Mouse (Mus musculus) urinary bladder, postnatal 36 days (tissue): ENCODE results near the gene Sbk2.

ENCODE experiments used
- DNase-seq, 2 experiments: peaks; one replicate each; pipeline ENCODE4 v3.0.0; 2022; ENCODE audit warnings: low spot score in 2 of 2, mixed read lengths in 1 of 2

The Sbk2 gene

GRCm38 (mm10) chr7:4953815-4954445 lies 10.3 kb downstream of the Sbk2 start:
- no peak for DNase-seq

GRCm38 (mm10) chr7:4950561-4951342 lies 13.5 kb downstream of the Sbk2 start:
- DNase-seq = no peak

- no peak for DNase-seq
These were observed 15.8 kb downstream of the Sbk2 start for GRCm38 (mm10) chr7:4948386-4948785.

- DNase-seq = peak; percentile 40 to 70
These were observed 16.4 kb downstream of the Sbk2 start for GRCm38 (mm10) chr7:4947855-4948254.

DNA sequence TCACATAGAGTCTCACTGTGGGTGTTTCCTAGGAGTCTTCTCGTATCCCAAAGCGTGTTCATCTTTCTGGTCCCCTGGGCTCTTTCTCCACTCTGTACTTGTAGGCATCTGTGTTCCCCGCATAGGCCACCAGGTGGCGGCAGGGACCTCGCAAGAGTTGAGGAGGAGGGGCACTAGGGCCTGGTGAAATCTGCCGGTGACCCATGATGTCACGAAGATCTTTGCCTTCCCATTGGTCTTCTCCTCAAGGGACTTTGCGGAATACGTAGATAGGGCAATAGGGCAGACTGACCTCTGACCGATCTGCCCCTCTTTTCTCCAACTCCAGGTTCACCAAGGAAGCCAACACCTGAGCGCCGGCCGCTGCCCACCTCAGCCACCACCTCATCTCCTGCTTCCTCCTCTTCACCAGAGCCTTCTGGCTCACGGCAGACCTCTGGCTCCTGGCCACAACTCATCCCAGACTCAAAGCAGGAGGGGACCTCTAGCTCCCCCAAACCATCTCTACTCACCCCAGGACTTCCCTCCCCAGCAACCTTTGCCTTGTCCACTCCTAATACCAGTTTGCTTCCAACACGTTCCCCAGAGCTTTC lies 20.9 kb downstream of the Sbk2 start:
- DNase-seq = peak; percentile 92 to 94

DNA sequence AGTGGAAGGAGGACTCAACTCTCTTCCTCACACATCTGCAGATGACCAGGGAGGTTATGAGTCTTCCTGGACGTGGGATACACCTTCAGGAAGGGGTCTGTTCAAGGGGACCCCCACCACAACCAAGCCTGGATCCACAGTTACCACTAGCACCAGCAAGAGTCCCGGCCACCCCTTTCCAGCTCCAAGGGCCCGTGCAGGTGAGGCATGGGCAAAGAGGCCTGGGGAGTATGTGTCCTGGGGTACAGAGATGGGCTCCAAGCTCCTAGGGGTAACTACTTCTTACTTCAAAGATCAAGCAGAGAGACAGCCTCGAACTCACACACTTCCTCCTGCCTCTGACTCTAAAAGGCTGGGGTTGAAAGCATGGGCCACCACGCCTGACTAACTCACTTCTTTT lies 21.5 kb downstream of the Sbk2 start:
- DNase-seq = no peak

DNA sequence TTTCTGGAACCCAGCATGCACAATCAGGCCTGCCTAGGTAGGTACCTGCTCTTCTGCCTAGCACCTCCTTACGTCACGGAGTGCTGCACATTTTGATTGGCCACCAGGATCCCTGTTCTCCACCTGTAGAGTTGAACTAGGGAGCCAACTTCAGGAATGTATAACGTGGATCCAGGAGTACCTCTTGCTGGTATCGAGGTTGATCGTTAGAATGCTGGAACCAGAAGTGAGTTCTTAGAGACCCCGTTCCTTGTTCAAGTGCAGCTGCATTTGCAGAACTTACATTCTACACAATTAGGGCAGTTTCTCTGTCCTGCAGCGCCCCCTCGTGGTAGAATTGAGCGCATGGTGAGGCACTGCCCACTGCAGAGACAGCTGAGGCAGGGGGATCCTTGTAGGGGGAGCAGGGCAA lies 24.1 kb downstream of the Sbk2 start:
- peak; percentile 70 to 81 for DNase-seq

DNA sequence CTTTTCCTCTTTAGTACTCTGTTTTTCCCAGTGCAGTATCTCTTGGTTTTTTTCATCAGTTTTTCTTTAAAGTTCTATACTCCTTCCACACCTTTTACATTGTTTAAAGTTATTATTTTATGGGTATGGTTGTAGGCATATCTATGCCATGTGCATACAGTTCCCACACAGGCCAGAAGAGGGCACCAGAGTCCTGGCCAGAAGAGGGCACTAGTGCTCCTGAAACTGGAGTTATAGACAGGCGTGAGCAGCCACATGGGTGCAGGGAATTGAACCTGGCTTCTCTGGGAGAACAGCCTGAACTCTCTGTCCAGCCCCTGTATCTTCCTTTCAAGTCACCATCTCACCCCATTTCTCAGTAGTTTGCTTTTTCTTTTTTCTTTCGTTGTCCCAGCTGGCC lies 25.8 kb downstream of the Sbk2 start:
- DNase-seq = peak; percentile 59 to 65

- DNase-seq = no peak
These were observed 26.8 kb downstream of the Sbk2 start for GRCm38 (mm10) chr7:4937392-4937791.

GRCm38 (mm10) chr7:4936832-4937231 lies 27.4 kb downstream of the Sbk2 start:
- DNase-seq = no peak

GRCm38 (mm10) chr7:4934160-4934914 lies 29.9 kb downstream of the Sbk2 start:
- DNase-seq = no peak

DNA sequence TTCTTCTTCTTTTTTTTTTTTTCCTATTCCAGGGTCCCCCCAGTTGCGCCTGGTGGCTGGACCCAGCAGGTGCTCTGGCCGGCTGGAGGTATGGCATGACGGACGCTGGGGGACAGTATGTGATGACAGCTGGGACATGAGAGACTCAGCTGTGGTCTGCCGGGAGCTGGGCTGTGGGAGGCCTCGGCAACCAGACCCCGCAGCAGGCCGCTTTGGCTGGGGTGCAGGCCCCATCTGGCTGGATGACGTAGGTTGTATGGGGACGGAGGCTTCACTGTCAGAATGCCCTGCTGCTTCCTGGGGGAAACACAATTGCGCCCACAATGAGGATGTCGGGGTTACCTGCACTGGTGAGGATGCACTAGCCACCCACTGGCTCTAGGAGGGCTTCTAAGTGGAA lies 31.1 kb downstream of the Sbk2 start:
- DNase-seq = no peak

GRCm38 (mm10) chr7:4928323-4928722 lies 35.9 kb downstream of the Sbk2 start:
- no peak for DNase-seq

- no peak for DNase-seq
These were observed 36.5 kb downstream of the Sbk2 start for GRCm38 (mm10) chr7:4927711-4928110.

GRCm38 (mm10) chr7:4926849-4927248 lies 37.4 kb downstream of the Sbk2 start:
- DNase-seq = no peak

- peak in 1 of 2 experiments; percentile 40 for DNase-seq
These were observed 38.5 kb downstream of the Sbk2 start, which contains the start of gene Ssc5d for GRCm38 (mm10) chr7:4925441-4926381. Gene Ssc5d, plus strand, starts transcription at chr7:4925785.

DNA sequence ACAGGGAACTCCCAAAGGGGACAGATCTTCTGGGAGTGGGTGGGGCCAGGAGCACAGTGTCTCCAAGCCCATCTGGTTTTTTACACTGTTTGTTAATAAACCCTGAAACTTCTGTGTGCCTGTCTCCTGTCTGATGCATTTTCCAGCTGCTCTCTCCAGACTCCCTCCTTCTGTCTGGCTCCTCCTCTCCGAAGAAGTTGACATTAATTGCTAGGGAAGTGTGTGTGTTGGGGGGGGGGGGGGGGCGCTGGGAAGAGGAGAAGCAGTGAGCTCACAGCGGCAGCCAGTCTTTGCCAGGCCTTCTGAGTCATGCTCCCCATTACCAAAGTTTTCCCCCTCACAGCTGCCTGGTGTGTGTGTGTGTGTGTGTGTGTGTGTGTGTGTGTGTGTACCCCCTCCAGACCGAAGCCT lies 39.3 kb downstream of the Sbk2 start:
- DNase-seq = peak in 1 of 2 experiments; percentile 38

DNA sequence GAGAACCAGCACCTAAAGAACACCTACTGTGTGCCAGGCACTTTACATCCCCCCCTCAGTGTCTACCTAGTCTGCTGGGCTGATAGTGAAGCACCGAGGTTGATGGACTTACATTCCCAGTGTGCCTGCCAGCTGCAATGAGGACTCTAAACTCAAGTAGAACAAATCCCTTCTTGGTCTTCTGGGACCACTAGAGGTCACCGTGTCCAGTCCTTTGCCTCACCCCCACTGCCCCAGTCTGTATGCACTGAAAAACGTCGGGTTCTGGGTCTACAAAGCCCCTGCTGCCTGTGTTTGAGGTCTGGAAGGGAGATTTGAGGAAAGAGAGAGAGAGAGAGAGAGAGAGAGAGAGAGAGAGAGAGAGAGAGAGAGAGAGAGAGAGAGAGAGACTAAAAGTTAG lies 39.7 kb downstream of the Sbk2 start:
- no peak for DNase-seq

DNA sequence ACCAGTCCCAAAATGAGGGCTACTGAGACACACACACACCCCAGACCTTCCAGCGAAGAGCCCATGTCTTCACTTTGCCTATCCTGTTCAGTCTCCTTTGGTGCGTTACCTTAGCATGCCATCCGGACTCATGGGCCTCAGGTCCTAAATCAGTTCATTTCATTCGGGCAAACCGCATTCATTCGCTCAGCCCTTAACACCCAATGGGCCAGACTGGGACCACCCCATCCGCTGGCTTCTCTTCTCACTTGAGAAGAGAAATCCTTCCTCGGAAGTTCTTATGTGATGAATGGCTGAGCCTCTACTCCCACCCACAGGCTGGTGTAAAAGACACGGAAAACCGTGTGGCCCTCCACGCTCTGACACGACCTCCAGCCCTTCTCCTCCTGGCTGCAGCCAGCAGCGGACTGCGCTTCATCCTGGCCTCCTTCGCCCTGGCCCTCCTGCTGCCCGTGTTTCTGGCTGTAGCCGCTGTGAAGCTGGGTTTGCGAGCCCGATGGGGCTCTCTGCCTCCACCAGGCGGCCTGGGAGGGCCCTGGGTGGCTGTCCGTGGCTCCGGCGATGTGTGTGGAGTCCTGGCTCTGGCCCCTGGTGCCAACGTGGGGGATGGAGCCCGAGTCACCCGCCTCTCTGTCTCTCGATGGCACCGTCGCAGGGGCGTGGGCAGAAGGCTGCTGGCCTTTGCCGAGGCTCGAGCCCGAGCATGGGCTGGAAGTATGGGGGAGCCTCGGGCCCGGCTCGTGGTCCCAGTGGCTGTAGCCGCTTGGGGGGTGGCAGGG lies 40.4 kb downstream of the Sbk2 start:
- DNase-seq = peak; percentile 38 to 44

GRCm38 (mm10) chr7:4922931-4923565 lies 41.2 kb downstream of the Sbk2 start:
- no peak for DNase-seq
